Mouse (Mus musculus): ENCODE results near the gene Zfp949.

- TF ChIP-seq CTCF (IDR thresholded peaks at IDR 0.05; ENCODE audit: control insufficient read depth, insufficient read depth, insufficient replicate concordance, low read depth, low read length) (no peak), POLR2A (IDR thresholded peaks at IDR 0.05; ENCODE audit: control insufficient read depth, low read depth, low read length) (no peak)
Observed at GRCm38 (mm10) chr9:88524796-88525195, 23.0 kb upstream of the Zfp949 start.

All from testis, adult 2 months (tissue).